Mouse (Mus musculus) liver, embryonic 14.5 days (tissue): ENCODE data around the gene Tldc2. TPM values are rescaled to one million over a fixed set of nuclear protein-coding genes. Genes with fewer than 3 reads are reported as not detected.

ENCODE experiments used
- ATAC-seq: fragments of 200-750 bp; cut with Nextera tagmentation; 2 replicates; pipeline ENCODE4 v1.8.0; 2017; ENCODE audit warnings: moderate number of reproducible peaks, mild to moderate bottlenecking, moderate library complexity; ENCODE audit not compliant: insufficient read depth
- DNase-seq, 3 experiments: peaks; one replicate each; pipeline ENCODE4 v3.0.0-alpha.2; 2012 to 2013; ENCODE audit warnings: low read depth in 3 of 3, low spot score in 3 of 3
- H3K27ac ChIP-seq: fragments of 300-500 bp; sonication (generic); 2 replicates; pipeline ENCODE4 v1.5.1; 2014; ENCODE audit warnings: moderate library complexity, mild to moderate bottlenecking, control low read depth, inconsistent platforms
- H3K27me3 ChIP-seq: fragments of 300-500 bp; sonication (generic); 2 replicates; pipeline ENCODE4 v1.6.1; 2014; ENCODE audit warnings: mild to moderate bottlenecking, low read length, moderate library complexity; ENCODE audit not compliant: control insufficient read depth, insufficient read depth
- H3K36me3 ChIP-seq: fragments of 300-500 bp; sonication (generic); replicated peaks from 2 replicates; pipeline ENCODE4 v1.6.1; 2014; ENCODE audit warnings: low read depth; ENCODE audit not compliant: control insufficient read depth, insufficient read depth
- H3K4me1 ChIP-seq, 2 experiments: fragments of 200-500 bp in 1 of 2; fragments of 300-500 bp in 1 of 2; sonication (generic) in 1 of 2; replicated peaks; 2 replicates each; pipeline ENCODE4 v1.6.1; 2012 to 2014; ENCODE audit warnings: antibody characterized with exemption in 1 of 2, inconsistent platforms in 1 of 2, low read length in 1 of 2; ENCODE audit not compliant: control insufficient read depth in 2 of 2, insufficient read depth in 2 of 2
- H3K4me2 ChIP-seq: fragments of 300-500 bp; sonication (generic); 2 replicates; pipeline ENCODE4 v1.6.1; 2014; ENCODE audit warnings: low read depth, mild to moderate bottlenecking, control low read depth, moderate library complexity
- H3K4me3 ChIP-seq, 2 experiments: fragments of 200-500 bp in 1 of 2; fragments of 300-500 bp in 1 of 2; sonication (generic) in 1 of 2; 2 replicates each; pipeline ENCODE4 v1.5.1; 2012 to 2014; ENCODE audit warnings: low read depth in 2 of 2, low read length in 2 of 2, mild to moderate bottlenecking in 2 of 2, control low read depth in 1 of 2, inconsistent platforms in 1 of 2, moderate library complexity in 1 of 2; ENCODE audit not compliant: insufficient read depth in 1 of 2
- H3K9ac ChIP-seq: fragments of 300-500 bp; sonication (generic); replicated peaks from 2 replicates; pipeline ENCODE4 v1.6.1; 2014; ENCODE audit warnings: mild to moderate bottlenecking, control low read depth, moderate library complexity
- H3K9me3 ChIP-seq: fragments of 300-500 bp; sonication (generic); 2 replicates; pipeline ENCODE4 v1.6.1; 2016; ENCODE audit warnings: low read length, mixed read lengths; ENCODE audit not compliant: control insufficient read depth
- CTCF ChIP-seq: IDR thresholded peaks from 2 replicates; pipeline ENCODE4 v1.5.1; 2016; ENCODE audit warnings: antibody characterized with exemption, low read depth, control low read depth
- EP300 ChIP-seq: IDR thresholded peaks from 2 replicates; pipeline ENCODE4 v1.6.1; 2016; ENCODE audit warnings: antibody characterized with exemption, low read depth
- WGBS: fragments of 180-500 bp; shearing (Covaris S2); extraction: QIAGEN DNeasy Blood & Tissue Kit; methylation state at CpG from one replicate; pipeline ENCODE4 v1.1.7; 2014; ENCODE audit not compliant: insufficient replicate concordance; 5-methylcytosine and 5-hydroxymethylcytosine counted together
- polyA plus RNA-seq, 2 experiments: library from polyadenylated mRNA; depleted of rRNA in 1 of 2; stranded (reverse) in 1 of 2; unstranded in 1 of 2; fragments of >200 nt; fragmentation: Nextera tagmentation in 1 of 2; extraction: Ambion mirVana in 1 of 2; gene quantifications; 2 replicates each; pipeline versions ENCODE4 v1.2.1 to v1.2.3; 2012 to 2014

The Tldc2 gene
- polyA plus RNA-seq, 2 experiments = not detected

DNA sequence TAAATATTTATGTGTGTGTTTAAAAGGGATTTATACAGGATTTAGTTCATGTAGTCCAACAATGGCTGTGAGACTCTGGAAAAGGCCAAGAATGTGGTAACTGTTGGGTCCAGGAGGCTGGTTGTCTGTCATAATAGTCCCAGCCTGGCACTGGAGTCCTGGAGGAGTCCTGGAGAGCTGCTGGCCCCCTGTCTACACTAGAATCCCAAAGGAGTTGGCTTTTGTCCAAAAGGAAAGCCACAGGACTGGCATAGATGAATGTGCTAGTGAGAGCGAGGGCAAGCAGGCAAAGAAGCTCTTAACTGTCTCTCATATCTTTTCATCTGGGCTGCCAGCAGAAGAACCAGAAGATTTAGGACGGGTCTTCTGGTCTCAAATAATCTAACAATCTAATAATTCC lies 49.8 kb downstream of the Tldc2 start:
- H3K9ac ChIP-seq = no peak overlapping the region
- H3K27me3 ChIP-seq = no peaks in the 10 kb centered on the region
- H3K4me3 ChIP-seq = no peak overlapping the region
- no peak overlapping the region for H3K27ac ChIP-seq
- 51% methylated on average over 2 of the region's 2 CpGs for WGBS
- no peak for TF ChIP-seq CTCF
- no peak for TF ChIP-seq EP300
- ATAC-seq = no peak
- H3K4me1 ChIP-seq = peaks cover 10 to 32% of the 10 kb centered on the region in 2 experiments
- H3K4me2 ChIP-seq = no peak overlapping the region
- DNase-seq = no peak
- H3K36me3 ChIP-seq = no peaks in the 10 kb centered on the region
- no peaks in the 10 kb centered on the region for H3K9me3 ChIP-seq

DNA sequence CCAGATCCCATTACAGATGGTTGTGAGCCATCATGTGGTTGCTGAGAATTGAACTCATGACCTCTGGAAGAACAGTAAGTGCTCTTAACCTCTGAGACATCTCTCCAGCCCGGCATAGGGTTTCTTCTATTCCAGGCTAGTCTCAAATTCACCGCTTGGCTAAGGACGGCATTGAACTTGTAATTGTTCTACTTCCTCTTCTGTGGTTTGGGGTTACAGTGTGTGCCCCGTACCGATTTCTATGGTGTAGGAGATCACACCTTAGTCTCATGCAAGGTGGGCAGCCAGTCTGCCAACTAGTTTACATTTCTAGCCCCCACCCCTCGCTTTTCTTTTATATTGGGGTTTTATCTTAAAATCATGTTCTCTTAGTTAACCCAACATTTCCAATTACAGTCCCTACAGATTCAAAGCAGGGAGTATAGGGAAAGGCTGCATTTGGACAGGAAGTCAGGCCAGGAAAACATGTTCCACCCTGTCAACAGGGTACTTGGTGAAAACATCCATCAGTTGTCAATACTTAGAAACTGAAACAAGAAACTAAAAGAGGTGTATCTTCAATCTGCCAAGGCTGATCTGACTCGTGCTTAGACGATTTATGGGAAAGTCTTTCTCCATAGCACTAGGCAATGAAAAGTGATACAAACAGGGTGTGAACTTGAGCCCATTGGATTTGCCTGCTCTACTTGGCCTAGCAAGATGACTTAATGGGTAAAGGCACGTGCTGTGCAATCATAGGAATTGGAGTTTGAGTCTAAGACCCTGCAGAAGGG lies 51.3 kb downstream of the Tldc2 start:
- no peak overlapping the region for H3K9ac ChIP-seq
- no peak overlapping the region for H3K27ac ChIP-seq
- H3K36me3 ChIP-seq = no peaks in the 10 kb centered on the region
- H3K4me3 ChIP-seq = no peak overlapping the region
- H3K9me3 ChIP-seq = no peaks in the 10 kb centered on the region
- no peak for ATAC-seq
- TF ChIP-seq EP300 = no peak
- TF ChIP-seq CTCF = no peak
- no peaks in the 10 kb centered on the region for H3K27me3 ChIP-seq
- H3K4me1 ChIP-seq = peaks cover 5 to 22% of the 10 kb centered on the region in 2 experiments
- no peak overlapping the region for H3K4me2 ChIP-seq
- DNase-seq = no peak
- 35% methylated on average over 9 of the region's 9 CpGs for WGBS

- TF ChIP-seq CTCF (no peak), EP300 (no peak)
- no peak for ATAC-seq
- Histone ChIP-seq H3K27ac (no peak overlapping the region), H3K4me3 (no peak overlapping the region), H3K4me1 (peaks cover 3 to 18% of the 10 kb centered on the region in 2 experiments), H3K4me2 (no peak overlapping the region), H3K9me3 (no peaks in the 10 kb centered on the region), H3K36me3 (no peaks in the 10 kb centered on the region), H3K27me3 (no peaks in the 10 kb centered on the region), H3K9ac (no peak overlapping the region)
- DNase-seq = no peak
- WGBS = 35% methylated on average over 5 of the region's 5 CpGs
These were observed 52.0 kb downstream of the Tldc2 start for GRCm38 (mm10) chr2:157138808-157139207.

GRCm38 (mm10) chr2:157139251-157139802 lies 52.5 kb downstream of the Tldc2 start:
- TF ChIP-seq EP300 = no peak
- no peak for TF ChIP-seq CTCF
- H3K9ac ChIP-seq = no peak overlapping the region
- H3K27ac ChIP-seq = no peak overlapping the region
- no peaks in the 10 kb centered on the region for H3K36me3 ChIP-seq
- ATAC-seq = no peak
- H3K9me3 ChIP-seq = no peaks in the 10 kb centered on the region
- peaks cover 3 to 17% of the 10 kb centered on the region in 2 experiments for H3K4me1 ChIP-seq
- no peaks in the 10 kb centered on the region for H3K27me3 ChIP-seq
- H3K4me3 ChIP-seq = no peak overlapping the region
- no peak overlapping the region for H3K4me2 ChIP-seq
- WGBS = 43% methylated on average over 5 of the region's 5 CpGs
- DNase-seq = no peak

GRCm38 (mm10) chr2:157141962-157142361 lies 55.1 kb downstream of the Tldc2 start:
- 56% methylated on average over 4 of the region's 4 CpGs for WGBS
- Histone ChIP-seq H3K9ac (no peak overlapping the region), H3K4me1 (peaks cover 0 to 4% of the 10 kb centered on the region in 2 experiments; a peak in 3 of 4 replicates), H3K27me3 (no peaks in the 10 kb centered on the region), H3K27ac (no peak overlapping the region), H3K9me3 (no peaks in the 10 kb centered on the region), H3K36me3 (peaks cover 2% of the 10 kb centered on the region), H3K4me2 (no peak overlapping the region), H3K4me3 (no peak overlapping the region)
- ATAC-seq (no peak), DNase-seq (no peak)
- TF ChIP-seq EP300 = no peak
- TF ChIP-seq CTCF = no peak
